Mouse (Mus musculus): ENCODE measurements around the gene Siah1a. TPM values are rescaled to one million over a fixed set of nuclear protein-coding genes. Genes with fewer than 3 reads are reported as not detected.

Siah1a gene
- total RNA-seq (2023): 10 to 100 TPM; 43.4 to 44.5 TPM

DNA sequence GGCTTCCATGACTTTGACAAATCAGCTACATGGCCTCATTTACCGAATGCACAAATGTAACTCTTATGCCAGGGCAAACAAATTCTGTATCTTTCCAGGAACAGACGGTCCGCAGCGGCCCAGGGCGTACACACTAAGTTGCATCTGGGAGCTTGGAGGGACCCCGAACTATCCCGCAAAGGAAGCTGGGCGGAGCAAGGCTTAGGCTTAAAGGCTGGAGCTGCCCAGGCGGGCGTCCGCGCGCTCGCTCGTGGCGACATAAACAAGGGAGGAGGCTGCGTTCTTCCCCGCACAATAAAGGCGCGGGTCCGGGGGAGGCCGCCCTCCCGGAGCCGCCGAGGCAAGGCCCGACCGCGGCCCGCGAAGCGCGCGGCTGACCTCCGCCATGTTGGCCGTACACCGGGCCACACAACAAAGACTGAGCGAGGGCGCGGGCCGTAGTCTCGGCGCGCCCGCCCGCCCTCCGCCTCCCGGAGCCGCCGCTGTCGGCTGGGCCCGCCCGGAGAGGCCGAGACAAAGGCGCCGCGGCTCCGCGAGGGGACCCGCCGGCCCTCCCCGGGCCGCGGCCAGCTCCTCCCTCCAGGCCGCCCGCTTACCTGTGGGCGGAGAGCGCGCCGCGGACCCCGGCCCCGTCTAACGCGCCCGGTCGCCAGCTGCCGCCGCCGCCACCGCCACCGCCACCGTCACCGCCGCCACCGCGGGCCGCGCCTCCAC is at the start of gene Siah1a, which contains the start of gene Gm10638:
TSS of gene Siah1a (minus strand) at position 714 of the 714 bp plus-strand sequence.
TSS of gene Gm10638 (plus strand) at position 479 of the 714 bp plus-strand sequence.

Other genes with a start within 250 kb of the Siah1a start
- not detected for gene Abcc12, start 165.2 kb downstream of the Siah1a start, total RNA-seq (2023)
- 10 to 100 TPM; 84.2 to 88.5 TPM for gene Lonp2, start 121.9 kb downstream of the Siah1a start, total RNA-seq (2023)
- gene Gm10638, start 235 bp downstream of the Siah1a start, total RNA-seq (2023): 1 to 10 TPM in 1 of 2 experiments, not detected in 1; 2.3 TPM
- gene N4bp1, start 139.3 kb upstream of the Siah1a start, total RNA-seq (2023): 10 to 100 TPM; 23.4 to 25.3 TPM